In genomic region chr7:113742644-113743043, GRCm38 (mm10) we compare ENCODE assay signal across 22 mouse cellular contexts. TPM values are rescaled to one million over a fixed set of nuclear protein-coding genes. Genes with fewer than 3 reads are reported as not detected.
DNase-seq lines count a peak whose midpoint lies in the region; ATAC-seq and TF ChIP-seq lines count a peak whose summit lies in the region.
"Had no signal": no experiment of that assay in that cellular context is flagged by ENCODE, and none has a peak within 500 bp of the region (broad histone marks: within the 10 kb centered on the region; RNA-seq: fewer than 3 reads in every experiment).

No protein-coding gene starts in this region.

- no peak for TF ChIP-seq EP300 in liver, postnatal 0 days (IDR thresholded peaks at IDR 0.05; ENCODE audit: low read depth)

- DNase-seq in CD4-positive, CD25-positive, alpha-beta regulatory T cell, adult 2 months (ENCODE audit: low read depth, low spot score), result peak; percentile 6
- no peak for DNase-seq in liver, postnatal 0 days
- DNase-seq in liver, embryonic 11.5 days (ENCODE audit: low spot score), result no peak
- peak; percentile 26 for DNase-seq in ES-CJ7 (ENCODE audit: low read depth, low spot score)
- DNase-seq in left cerebral cortex, postnatal 14 days (ENCODE audit: low spot score in 2 of 2), result no peak
- DNase-seq in cerebellum, adult 9-11 months, result no peak
- DNase-seq: cerebellum, adult 2 months; layer of hippocampus, postnatal 36 days; retina, postnatal 1 day; right cerebral cortex, postnatal 4 days had no signal

- no peak for ATAC-seq in CD4-positive, CD25-positive, alpha-beta regulatory T cell, adult 4 months
- no peak for ATAC-seq in liver, postnatal 0 days
- ATAC-seq in liver, embryonic 11.5 days (replicated peaks; ENCODE audit: low FRiP score), result no peak
- ATAC-seq: intestine, postnatal 0 days had no signal

- no peak overlapping the region for H3K27ac ChIP-seq in liver, postnatal 0 days (ENCODE audit: low read depth)
- no peak overlapping the region for H3K27ac ChIP-seq in liver, embryonic 11.5 days (ENCODE audit: low read depth, low read length)
- H3K27ac ChIP-seq in small intestine, adult 2 months (ENCODE audit: insufficient read depth, low read depth, low read length), result no peak overlapping the region
- H3K27ac ChIP-seq: forebrain, embryonic 12.5 days; heart, embryonic 13.5 days; hindbrain, embryonic 13.5 days; kidney, embryonic 15.5 days; limb, embryonic 10.5 days; midbrain, embryonic 12.5 days had no signal

- intact Hi-C loops in left cerebral cortex, postnatal 14 days (cut with DNase I), result no loop called here

- peak; percentile 30 for TF ChIP-seq CTCF in liver, postnatal 0 days (IDR thresholded peaks at IDR 0.05; ENCODE audit: low read depth)
- peak; percentile 17; the same call in 1 of the 2 replicates for TF ChIP-seq CTCF in small intestine, adult 2 months (IDR thresholded peaks at IDR 0.05; ENCODE audit: extremely low read depth, insufficient read length, insufficient replicate concordance, low read depth, low read length)

- no peak overlapping the region for H3K4me2 ChIP-seq in liver, postnatal 0 days (ENCODE audit: low read depth, low read length)
- H3K4me2 ChIP-seq in liver, embryonic 11.5 days, result no peak overlapping the region
- H3K4me2 ChIP-seq: forebrain, embryonic 12.5 days; heart, embryonic 13.5 days; hindbrain, embryonic 13.5 days; kidney, embryonic 15.5 days; midbrain, embryonic 12.5 days had no signal

- no peaks in the 10 kb centered on the region for H3K36me3 ChIP-seq in liver, postnatal 0 days (replicated peaks; ENCODE audit: insufficient read depth, low read length)
- no peaks in the 10 kb centered on the region for H3K36me3 ChIP-seq in liver, embryonic 11.5 days (ENCODE audit: control insufficient read depth, insufficient read depth, low read length)
- H3K36me3 ChIP-seq in small intestine, adult 2 months (ENCODE audit: control insufficient read depth, insufficient read depth, low read length), result no peaks in the 10 kb centered on the region
- H3K36me3 ChIP-seq: forebrain, embryonic 12.5 days; heart, embryonic 13.5 days; hindbrain, embryonic 13.5 days; kidney, embryonic 15.5 days; limb, embryonic 10.5 days; midbrain, embryonic 12.5 days had no signal

- no peak overlapping the region for H3K9ac ChIP-seq in liver, postnatal 0 days (replicated peaks)
- no peak overlapping the region for H3K9ac ChIP-seq in liver, embryonic 11.5 days (ENCODE audit: low read depth, low read length)
- H3K9ac ChIP-seq: forebrain, embryonic 12.5 days; heart, embryonic 13.5 days; hindbrain, embryonic 13.5 days; kidney, embryonic 15.5 days; midbrain, embryonic 12.5 days had no signal

- no peak overlapping the region for H3K4me3 ChIP-seq in liver, postnatal 0 days (ENCODE audit: low read depth, low read length)
- no peak overlapping the region for H3K4me3 ChIP-seq in liver, embryonic 11.5 days (ENCODE audit: low read depth, low read length)
- H3K4me3 ChIP-seq in small intestine, adult 2 months (ENCODE audit: low read depth, low read length), result no peak overlapping the region
- H3K4me3 ChIP-seq: forebrain, embryonic 12.5 days; heart, embryonic 13.5 days; hindbrain, embryonic 13.5 days; kidney, embryonic 15.5 days; limb, embryonic 10.5 days; midbrain, embryonic 12.5 days had no signal

- no peaks in the 10 kb centered on the region for H3K27me3 ChIP-seq in liver, postnatal 0 days (ENCODE audit: insufficient read depth, low read length)
- no peaks in the 10 kb centered on the region for H3K27me3 ChIP-seq in liver, embryonic 11.5 days (replicated peaks; ENCODE audit: control insufficient read depth, insufficient read depth, low read length)
- no peaks in the 10 kb centered on the region for H3K27me3 ChIP-seq in small intestine, adult 2 months (ENCODE audit: control insufficient read depth, insufficient read depth, low read length)
- H3K27me3 ChIP-seq: forebrain, embryonic 12.5 days; heart, embryonic 13.5 days; kidney, embryonic 15.5 days; midbrain, embryonic 12.5 days had no signal

- no peaks in the 10 kb centered on the region for H3K9me3 ChIP-seq in liver, postnatal 0 days (ENCODE audit: low read length)
- peaks cover 4% of the 10 kb centered on the region; the same call in 1 of the 2 replicates for H3K9me3 ChIP-seq in liver, embryonic 11.5 days (ENCODE audit: control insufficient read depth, low read length)
- H3K9me3 ChIP-seq: heart, embryonic 13.5 days; kidney, embryonic 15.5 days; limb, embryonic 10.5 days; midbrain, embryonic 12.5 days had no signal

- 73% methylated on average over 4 of the region's 4 CpGs for WGBS in liver, postnatal 0 days (ENCODE audit: insufficient replicate concordance)
- 82% methylated on average over 4 of the region's 4 CpGs for WGBS in liver, embryonic 11.5 days
- WGBS in small intestine, adult 2 months, result 93% methylated on average over 4 of the region's 4 CpGs

- no peak for TF ChIP-seq POLR2A in small intestine, adult 2 months (IDR thresholded peaks at IDR 0.05; ENCODE audit: low read depth, low read length)

- H3K4me1 ChIP-seq in liver, postnatal 0 days (ENCODE audit: insufficient read depth), result no peaks in the 10 kb centered on the region
- no peaks in the 10 kb centered on the region for H3K4me1 ChIP-seq in liver, embryonic 11.5 days (replicated peaks; ENCODE audit: control insufficient read depth, insufficient read depth, low read length)
- no peaks in the 10 kb centered on the region for H3K4me1 ChIP-seq in small intestine, adult 2 months (ENCODE audit: control insufficient read depth, insufficient read depth, insufficient read length, low read length)

RNA-seq across cellular contexts. Expression of gene Spon1, which starts 23.2 kb away (rescaled TPM):
- polyA plus RNA-seq in CD4-positive, CD25-positive, alpha-beta regulatory T cell, adult 4 months (2017; shearing (Covaris generic)), result 1 to 10 TPM; 1.1 TPM
- 0.26 and 0.35 TPM in 2 replicates for polyA plus RNA-seq in liver, postnatal 0 days (2015; fragmentation: Nextera tagmentation; extraction: Ambion mirVana)
- 7.6 and 7.9 TPM in 2 replicates for polyA plus RNA-seq in liver, embryonic 11.5 days (2014; fragmentation: Nextera tagmentation; extraction: Ambion mirVana)
- polyA plus RNA-seq in small intestine, adult 2 months (2012; rRNA removed), result 3.0 and 3.3 TPM in 2 replicates
- total RNA-seq in left cerebral cortex, postnatal 14 days (2021), result 10 to 100 TPM; 37.6 to 43.5 TPM
- total RNA-seq: common myeloid progenitor, adult 5-6 weeks; granulocyte monocyte progenitor cell, adult 5-6 weeks; monocyte, adult 5-6 weeks had no signal

Comparison
In these comparisons a context has a peak if more than half of its experiments do, and no peak if none do; other contexts are left out.
1. DNase-seq: peak in CD4-positive, CD25-positive, alpha-beta regulatory T cell, adult 2 months (single experiment) and ES-CJ7 (single experiment); none in liver, postnatal 0 days (single experiment), liver, embryonic 11.5 days (single experiment), left cerebral cortex, postnatal 14 days (0 of 2) and cerebellum, adult 9-11 months (single experiment).